Mouse (Mus musculus): ENCODE results near the gene Srsf7.
"Not testable (repeated sequence)": the region's sequence is repeated elsewhere in the genome, so short reads cannot be mapped to it uniquely, and the experiment has no call there.

Srsf7 gene

GRCm38 (mm10) chr17:80206671-80207581, at the start of gene Srsf7, which contains the start of gene Ttc39d:
Gene Srsf7, minus strand, starts transcription at chr17:80207307.
Gene Ttc39d, plus strand, starts transcription at chr17:80207460.
- DNase-seq (ENCODE audit: low spot score in 2 of 2) = peak; percentile 98 to 100

DNA sequence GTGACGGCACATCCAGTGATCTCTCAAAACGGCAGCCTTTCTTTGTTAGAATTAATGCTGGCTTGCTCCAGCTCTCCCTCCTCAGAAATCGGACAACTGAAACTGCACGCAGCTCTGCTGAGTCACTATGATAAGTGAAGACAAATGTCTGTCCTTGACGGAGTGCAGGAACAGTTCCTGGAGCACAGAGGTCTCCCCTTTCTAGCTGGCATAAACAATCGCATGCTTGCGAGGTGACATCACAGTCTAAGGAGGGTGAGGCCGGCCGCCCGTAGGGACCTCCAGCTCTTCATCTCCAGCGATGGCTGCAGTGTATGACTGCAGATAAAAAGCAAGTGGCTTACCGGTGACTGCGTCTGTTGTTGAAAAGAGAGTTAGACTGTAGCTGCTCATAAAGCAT, 48.1 kb upstream of the Srsf7 start:
- no peak for DNase-seq (ENCODE audit: low spot score in 2 of 2)

DNA sequence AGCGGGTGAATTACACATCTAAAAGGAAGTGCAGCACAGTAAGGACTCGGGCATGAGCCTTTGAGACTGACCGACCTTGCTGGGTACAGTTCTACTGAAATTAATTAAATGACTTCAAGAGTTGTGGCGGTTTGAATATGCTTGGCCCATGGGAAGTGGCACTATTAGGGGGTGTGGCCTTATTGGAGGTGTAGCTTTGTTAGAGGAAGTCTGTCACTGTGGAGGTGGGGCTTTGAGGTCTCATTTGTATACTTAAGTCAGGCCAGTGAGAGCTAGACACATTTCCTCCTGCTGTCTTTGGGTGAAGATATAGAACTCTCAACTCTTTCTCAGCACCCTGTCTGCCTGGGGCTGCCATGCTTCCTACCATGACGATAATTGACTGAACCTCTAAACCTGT, 47.3 kb upstream of the Srsf7 start:
- no peak for DNase-seq (ENCODE audit: low spot score in 2 of 2)

DNA sequence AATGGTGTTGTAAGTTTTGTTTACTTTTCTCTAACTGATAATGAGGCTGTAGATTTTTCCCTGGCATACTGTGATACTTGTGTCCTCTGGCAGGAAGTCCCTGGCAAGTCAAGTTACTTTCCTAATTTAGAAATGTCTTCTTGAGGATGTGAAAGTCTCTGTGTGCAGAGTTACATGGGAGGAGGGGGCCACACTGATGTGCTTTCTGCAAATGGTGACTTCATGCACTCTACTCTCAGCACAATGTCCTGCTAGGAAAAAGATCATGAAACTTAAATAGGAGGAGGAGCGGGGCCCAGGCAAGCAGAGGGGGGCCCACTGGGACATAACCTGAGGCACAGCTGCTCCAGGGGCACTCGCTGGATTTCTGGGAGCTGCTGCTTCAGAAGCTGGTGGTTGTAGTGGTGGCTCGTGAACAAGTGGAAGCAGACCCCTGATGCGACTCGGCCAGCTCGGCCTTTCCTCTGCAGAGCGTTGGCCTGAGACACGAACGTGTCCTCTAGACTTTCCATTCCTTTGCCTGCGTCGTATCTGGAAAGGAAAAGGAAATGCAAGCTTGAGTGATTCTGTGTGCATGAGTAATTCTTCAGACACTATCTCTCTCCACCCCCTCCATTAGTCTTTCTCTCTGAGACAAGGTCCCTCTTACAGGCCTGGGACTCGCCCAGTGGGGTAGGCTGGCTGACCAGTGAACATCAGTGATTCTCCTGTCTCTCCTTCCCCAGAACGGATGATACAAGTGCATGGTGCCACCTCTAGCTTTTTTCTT, 45.8 kb upstream of the Srsf7 start:
- no peak for DNase-seq (ENCODE audit: low spot score in 2 of 2)

- no peak for DNase-seq (ENCODE audit: low spot score in 2 of 2)
These were observed 36.0 kb upstream of the Srsf7 start for GRCm38 (mm10) chr17:80243116-80243515.

- no peak for DNase-seq (ENCODE audit: low spot score in 2 of 2)
These were observed 34.5 kb upstream of the Srsf7 start for GRCm38 (mm10) chr17:80241594-80241993.

- DNase-seq (ENCODE audit: low spot score in 2 of 2) = no peak
These were observed 30.4 kb upstream of the Srsf7 start for GRCm38 (mm10) chr17:80237475-80237874.

- DNase-seq (ENCODE audit: low spot score in 2 of 2) = no peak
These were observed 29.7 kb upstream of the Srsf7 start for GRCm38 (mm10) chr17:80236805-80237204.

GRCm38 (mm10) chr17:80235477-80235876, 28.4 kb upstream of the Srsf7 start:
- DNase-seq (ENCODE audit: low spot score in 2 of 2) = no peak

DNA sequence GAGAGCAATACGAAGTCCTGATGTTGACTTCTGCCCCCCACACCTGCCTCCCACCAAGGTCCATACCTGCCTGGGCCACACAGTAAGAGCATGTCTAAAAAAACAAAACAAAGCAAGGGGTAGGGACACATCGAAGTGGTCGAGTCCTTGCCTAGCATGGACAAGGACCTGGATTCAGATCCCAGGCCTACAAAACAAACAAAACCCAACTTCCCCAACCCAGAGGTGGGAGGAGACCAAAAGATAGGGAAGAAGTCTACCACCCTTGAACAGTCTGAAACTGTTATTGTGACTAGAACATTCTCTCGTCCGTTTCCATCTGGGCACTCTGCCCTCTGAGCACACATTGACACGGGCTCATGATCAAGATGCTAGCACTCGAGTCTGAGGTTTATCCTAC, 27.3 kb upstream of the Srsf7 start:
- no peak for DNase-seq (ENCODE audit: low spot score in 2 of 2)

DNA sequence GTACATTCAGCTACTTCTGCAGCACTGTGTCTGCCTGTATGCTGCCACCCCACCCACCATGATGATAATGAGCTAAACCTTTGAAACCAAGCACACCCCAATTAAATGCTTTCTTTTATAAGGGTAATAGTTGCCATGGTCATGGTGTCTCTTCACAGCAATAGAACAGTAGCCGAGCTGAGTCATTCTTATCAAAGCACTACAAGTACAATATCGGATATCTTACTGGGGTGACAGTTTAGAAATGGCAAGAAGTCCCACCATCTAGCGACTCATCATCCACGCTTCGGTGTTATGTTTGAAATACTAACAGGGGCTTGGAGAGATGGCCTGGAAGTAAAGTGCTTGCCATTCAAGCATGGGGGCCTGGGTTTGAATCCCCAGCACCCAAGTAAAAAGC, 26.7 kb upstream of the Srsf7 start:
- no peak for DNase-seq (ENCODE audit: low spot score in 2 of 2)

DNA sequence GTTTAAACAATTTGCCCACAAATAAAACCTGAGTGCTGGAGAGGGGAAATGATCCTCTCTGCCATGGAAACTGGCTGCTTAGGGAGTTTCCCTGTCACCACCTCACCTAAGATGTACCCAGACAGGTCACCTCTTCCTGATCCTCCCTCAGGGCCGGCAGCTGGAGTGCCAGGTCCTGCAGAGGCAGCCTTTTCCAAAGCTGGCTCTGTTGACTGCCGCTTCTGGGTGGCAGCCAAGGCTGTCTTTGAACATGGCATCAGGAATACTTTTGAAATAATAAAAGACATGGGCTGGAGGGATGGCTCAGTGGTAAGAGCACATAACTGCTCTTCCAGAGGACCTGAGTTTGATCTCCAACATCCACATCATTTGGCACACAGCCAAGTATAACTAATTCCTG, 22.3 kb upstream of the Srsf7 start:
- no peak for DNase-seq (ENCODE audit: low spot score in 2 of 2)

GRCm38 (mm10) chr17:80225142-80225541, 18.0 kb upstream of the Srsf7 start:
- not testable (repeated sequence) for DNase-seq (ENCODE audit: low spot score in 2 of 2)

- peak; percentile 77 to 87 for DNase-seq (ENCODE audit: low spot score in 2 of 2)
These were observed 17.4 kb upstream of the Srsf7 start, which contains the start of gene Gemin6 for GRCm38 (mm10) chr17:80224326-80225116. Gene Gemin6, plus strand, starts transcription at chr17:80224441.

DNA sequence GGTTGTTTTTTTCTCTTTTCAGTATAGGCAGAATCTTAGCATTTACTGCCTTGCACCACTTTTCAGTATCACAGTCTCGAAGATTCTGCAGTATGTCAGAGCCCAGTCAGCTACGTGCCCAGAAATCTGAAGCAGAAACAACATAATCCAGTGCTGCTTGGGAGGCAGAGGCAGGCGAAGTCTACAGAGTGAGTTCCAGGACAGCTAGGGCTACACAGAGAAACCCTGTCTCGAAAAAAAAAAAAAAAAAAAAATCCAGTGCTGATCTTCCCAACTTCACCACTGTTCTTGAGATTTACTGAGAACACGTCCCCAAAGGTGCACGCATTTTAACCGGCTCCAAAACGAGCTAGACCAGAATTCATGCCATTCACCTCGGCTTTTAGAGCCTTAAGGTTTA, 16.7 kb upstream of the Srsf7 start:
- no peak for DNase-seq (ENCODE audit: low spot score in 2 of 2)

- peak in 1 of 2 experiments; percentile 40 for DNase-seq (ENCODE audit: low spot score in 2 of 2)
These were observed 15.0 kb upstream of the Srsf7 start for GRCm38 (mm10) chr17:80221890-80222628.

DNA sequence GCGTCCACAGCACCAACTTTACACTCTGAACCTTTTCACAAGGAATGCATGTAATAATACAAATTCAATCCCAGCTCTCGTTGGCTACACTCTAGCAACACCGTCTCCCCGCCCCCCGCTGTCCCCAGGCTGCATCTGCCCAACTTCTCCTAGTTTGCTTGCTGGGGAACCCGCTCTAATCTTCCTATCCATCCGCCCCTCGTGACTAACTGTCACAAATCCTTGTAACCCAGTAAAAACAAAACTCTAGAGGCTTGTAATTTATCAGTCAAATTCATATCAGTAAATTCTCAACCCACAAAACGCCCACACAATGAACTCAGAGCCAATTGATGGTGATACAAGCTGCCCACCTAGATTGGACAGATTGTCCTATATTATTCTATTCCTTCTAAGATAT, 14.1 kb upstream of the Srsf7 start:
- no peak for DNase-seq (ENCODE audit: low spot score in 2 of 2)

DNA sequence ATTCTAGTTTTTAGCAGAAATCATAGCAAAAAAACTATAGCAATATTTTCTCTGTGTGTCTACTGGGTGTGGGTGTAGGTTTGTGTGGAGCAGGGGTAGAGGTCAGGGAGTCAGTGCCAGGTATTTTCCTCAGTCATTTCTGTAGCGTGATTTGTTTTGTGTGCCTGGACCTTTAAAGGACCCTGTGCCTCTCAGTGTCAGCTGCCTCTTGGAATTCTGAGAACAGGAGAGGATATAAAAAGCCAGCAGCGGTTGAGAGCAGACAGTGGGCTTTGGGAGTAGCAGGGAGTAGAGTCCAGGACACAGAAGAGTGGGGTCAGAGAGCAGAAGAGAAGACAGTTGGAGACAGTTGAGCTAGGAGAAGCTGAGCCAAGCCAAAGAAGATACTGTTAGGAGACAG, 13.0 kb upstream of the Srsf7 start:
- DNase-seq (ENCODE audit: low spot score in 2 of 2) = no peak

DNA sequence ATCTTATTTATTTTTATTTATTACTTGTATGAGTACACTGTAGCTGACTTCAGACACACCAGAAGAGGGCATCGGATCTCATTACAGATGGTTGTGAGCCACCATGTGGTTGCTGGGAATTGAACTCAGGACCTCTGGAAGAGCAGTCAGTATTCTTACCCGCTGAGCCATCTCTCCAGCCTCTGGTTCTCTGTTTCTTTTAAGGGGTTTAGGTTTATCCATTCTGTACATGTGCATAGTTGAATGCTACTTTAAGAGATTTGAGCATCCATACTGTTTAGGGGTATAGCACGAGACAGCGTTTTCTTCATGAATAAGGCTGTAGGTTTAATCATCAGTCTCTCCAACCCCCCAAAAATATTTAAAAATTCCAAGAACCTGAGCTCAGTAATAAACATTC, 6.9 kb upstream of the Srsf7 start:
- not testable (repeated sequence) for DNase-seq (ENCODE audit: low spot score in 2 of 2)

- peak; percentile 54 to 83 for DNase-seq (ENCODE audit: low spot score in 2 of 2)
These were observed 821 bp downstream of the Srsf7 start for GRCm38 (mm10) chr17:80206301-80206670.

GRCm38 (mm10) chr17:80205657-80206056, 1.4 kb downstream of the Srsf7 start:
- DNase-seq (ENCODE audit: low spot score in 2 of 2) = no peak
